Mouse (Mus musculus) G1E-ER4 (cell line): ENCODE results near the gene Swi5. TPM values are rescaled to one million over a fixed set of nuclear protein-coding genes. Genes with fewer than 3 reads are reported as not detected.

Experiments used
- GATA1 ChIP-seq: IDR thresholded peaks from one replicate; pipeline ENCODE4 v1.8.0; 2012; ENCODE audit warnings: low read length, inconsistent platforms
- polyA plus RNA-seq: library from polyadenylated mRNA; stranded (reverse); fragments of >175 nt; gene quantifications from 2 replicates; pipeline ENCODE4 v1.2.3, GENCODE M21; 2012

Gene Swi5
- 127 and 446 TPM in 2 replicates for polyA plus RNA-seq

DNA sequence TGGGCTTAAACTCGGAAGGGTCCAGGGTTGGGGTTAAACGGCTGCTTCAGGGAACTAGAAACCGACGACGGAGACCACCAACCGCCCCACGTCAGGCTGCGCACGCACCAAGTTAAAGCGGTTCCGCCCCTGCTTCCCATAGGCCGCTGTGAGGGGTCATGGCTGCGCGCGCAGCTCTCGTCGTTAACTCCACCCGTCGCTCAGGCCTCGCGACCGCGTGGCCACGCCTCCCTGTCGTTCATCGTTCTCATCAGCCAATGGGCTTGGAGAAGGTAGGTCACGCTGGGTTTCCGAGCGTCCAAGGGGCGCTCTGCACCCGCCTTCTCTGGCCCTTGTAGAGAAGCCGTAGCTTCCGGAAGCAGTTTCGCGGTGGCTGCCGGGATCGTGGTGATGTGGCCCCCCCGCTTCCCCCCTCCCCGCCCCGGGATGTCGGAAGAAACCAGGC is at the start of gene Swi5:
Swi5 (minus strand) TSS at position 153 of the 445 bp plus-strand sequence.
- TF ChIP-seq GATA1, result no peak

DNA sequence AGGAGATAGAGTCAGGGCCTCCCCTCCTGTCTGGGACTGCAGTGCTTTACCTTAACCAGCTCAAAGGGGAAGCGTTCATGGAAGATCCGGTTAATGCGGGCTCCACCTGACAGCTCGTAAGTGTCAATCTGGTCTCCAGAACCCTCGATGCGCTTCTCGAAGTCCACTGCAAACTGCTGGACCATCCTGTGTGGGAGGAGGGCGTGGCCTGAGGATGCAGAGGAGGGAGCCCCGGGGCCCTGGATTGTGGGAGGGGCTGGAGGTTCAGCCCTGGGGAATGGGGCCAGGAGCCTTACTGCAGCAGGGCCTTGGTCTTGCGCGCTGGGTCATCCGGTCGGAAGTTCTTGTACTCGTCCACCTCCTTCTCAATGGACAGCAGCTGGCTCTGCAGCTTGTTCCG is 48.0 kb upstream of the Swi5 start:
- TF ChIP-seq GATA1, result no peak

DNA sequence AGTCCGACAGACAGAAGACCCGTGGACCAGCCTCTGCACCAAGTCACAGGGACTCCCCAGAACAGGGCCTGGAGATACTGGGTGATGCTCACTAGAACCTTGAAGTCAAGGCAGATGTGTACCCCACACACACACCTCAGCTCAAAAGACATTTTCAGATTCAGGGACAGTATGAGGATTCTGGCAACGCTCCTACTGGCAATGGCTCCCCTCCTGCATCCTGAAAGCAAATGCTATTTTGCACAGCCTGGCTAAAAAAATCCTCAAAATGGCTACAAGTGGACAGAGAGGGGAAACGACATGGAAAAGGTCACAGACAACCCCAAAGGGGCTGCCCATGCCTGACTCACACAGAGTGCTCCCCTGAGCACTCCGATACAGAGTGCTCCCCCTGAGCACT is 44.3 kb upstream of the Swi5 start:
- TF ChIP-seq GATA1, result no peak

DNA sequence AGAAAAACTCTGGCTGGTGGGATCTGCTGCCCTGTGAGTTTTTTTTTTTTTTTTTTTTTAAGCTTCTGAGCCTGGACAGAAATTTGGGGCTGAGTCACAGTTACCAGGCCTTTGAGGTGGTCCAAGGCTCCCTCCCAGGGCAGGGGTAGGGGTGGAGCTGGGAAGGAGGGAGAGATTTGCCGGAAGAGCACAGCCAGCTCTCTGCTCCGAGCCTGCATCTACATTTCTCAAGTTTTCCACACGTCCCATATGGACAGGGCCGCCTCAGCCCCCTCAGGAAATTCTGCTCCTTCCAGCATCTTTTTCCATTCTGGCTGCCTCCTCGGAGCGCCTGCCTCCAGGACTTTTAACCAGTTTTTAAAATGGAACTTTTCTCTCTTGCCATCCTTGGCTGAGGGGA is 41.7 kb upstream of the Swi5 start:
- TF ChIP-seq GATA1, result no peak

DNA sequence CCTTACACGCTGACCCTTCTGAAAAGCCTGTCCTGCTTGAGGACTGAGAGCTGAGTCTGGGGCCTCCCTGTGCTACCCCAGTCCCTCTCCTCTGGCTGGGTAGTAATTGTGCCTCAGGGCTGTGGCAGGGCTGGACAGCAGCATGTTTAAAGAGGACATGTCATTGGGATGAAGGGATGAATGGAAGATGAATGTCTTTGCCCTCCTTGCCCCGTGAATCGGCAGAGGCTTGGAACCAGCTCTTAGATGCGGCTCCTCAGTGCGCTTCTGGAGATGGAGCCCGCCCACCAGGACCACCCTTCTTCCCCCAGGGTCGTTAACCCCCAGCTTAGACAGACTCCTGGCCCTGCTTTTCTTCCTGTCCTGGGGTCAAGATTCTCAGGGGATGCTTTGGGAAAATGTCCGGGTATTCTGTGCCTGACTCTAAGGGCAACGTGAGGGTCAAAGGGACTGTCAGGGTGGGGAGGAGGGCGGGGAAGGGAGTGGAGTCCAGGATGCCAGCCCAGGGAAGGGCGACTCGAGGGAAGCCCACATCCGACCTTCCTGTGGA is 41.1 kb upstream of the Swi5 start:
- TF ChIP-seq GATA1, result no peak

DNA sequence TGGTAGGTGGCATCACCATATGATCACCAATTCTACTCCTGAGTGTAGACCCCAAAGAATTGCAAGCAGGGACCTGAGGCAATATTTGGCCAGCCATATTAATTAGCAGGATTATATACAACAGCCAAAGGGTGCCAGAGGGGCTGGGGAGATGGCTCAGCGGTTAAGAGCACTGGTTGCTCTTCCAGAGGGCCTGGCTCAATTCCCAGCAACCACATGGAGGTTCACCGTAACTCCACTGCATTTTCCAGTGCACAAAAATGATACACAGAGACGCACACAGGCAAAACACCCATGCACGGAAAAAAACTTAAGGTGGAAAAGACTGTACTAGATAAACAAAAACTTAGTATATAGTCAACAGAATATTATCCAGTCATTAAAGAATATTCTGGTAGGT is 39.3 kb upstream of the Swi5 start:
- TF ChIP-seq GATA1, result no peak

DNA sequence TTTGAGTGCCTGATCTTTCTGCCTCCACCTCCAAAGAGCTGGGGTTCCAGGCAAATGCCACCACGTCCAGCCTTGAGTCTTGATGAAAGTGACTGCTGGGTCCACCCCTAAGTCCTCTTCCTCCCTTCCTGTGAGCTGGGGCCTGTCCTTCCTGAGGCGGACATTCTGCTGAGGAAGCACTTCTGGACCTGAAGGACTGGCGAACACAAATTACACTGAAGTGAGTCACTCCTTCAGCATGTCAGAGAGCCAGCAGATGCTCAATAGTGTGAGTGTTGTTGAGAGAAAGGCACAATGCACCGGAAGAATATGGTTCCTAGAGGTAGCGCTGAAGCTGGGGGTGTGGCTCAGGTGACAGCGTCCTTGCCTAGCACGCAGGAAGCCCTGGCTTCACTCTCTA is 37.5 kb upstream of the Swi5 start:
- no peak for TF ChIP-seq GATA1

DNA sequence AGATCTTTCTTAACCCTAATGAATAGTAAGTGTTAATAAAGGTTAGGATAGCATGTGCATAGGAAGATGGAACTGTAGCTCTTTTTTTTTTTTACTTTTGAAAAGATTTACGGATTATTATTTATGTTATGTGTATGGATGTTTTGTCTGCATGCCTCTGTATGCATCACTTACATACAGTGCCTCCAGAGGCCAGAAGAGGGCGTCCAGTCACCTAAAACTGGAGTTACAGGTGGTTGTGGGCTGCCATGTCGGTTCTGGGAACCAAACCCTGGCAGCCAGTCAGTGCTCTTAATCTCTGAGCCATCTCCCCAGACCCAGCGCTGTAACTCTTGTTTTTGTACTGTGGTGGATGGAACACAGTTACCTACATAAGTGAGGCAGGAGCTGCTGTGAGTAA is 36.4 kb upstream of the Swi5 start:
- TF ChIP-seq GATA1, result no peak

DNA sequence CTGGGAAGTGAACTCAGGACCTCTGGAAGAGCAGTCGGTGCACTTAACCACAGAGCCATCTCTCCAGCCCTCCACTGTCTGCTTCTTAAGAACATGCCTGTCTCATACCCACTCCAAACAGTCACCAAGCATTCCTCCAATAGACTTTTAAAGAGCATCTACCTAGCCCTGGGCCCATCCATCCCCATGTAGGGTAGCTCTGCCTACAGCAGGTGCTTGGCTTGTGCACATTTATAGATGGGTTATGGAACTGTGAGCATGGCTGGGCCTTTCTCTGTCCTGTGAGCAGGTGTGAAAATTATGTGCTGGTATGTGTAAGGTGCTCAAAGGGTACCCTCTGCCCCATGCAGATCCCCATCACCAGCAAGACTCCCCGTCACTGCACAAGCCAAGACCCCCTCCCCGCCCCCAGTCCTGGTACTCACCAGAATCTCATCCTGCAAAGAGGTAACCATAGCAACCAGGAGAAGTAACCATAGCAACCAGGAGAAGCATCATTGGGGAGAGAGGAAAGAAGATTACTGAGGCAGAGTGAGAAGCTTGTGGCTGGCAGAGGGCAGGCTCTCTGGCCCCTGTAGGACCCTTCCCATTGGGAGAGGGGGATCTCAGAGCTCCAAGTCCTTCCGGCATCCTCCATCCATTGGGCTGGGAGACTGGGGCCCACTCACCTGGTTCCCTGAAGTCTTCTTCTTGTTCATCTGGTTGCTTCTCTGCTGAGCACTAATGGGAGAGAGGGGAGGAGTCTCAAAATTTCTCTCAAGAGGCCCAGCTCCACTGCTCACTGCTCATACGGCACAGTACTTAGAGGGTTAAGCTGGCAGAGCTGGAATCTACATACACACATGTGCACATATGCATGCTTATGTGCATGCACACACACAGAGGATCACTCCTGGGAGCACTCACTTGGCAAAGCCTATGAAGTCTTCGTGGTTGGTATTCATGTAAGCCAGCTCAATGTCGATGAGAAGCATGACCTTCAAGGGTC is 35.2 kb upstream of the Swi5 start:
- TF ChIP-seq GATA1, result no peak

DNA sequence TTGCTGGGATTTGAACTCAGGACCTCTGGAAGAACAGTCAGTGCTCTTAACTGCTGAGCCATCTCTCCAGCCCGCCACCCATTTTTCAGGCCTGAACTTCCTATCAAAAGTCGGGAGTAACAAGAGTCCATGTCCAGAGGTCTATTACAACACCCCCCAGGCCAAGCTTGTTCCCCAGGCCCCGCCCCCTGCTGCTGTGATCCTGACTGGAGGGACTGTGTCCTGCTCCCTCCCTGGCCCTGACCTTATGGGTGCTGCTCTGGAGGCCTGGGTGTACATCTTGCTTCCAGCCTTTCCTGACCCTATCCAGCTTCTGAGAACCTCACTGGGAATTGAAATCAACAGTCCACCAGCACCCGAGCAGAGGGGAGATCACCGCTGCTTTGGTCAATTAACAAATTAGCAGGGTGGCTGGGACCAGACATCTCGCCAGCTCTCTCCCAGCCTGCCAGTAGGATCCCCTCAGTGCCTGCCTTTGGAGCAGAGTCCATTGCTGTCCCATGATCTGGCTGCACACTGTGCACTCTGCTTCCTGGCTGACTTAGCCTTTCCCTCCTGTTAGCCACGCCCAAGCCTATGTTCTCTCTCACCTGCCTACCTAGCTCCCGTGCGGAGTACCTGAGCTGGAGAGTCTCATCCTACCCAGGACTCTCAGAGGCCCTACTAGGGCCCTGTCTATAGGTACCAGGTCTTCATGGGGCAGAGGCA is 33.9 kb upstream of the Swi5 start:
- no peak for TF ChIP-seq GATA1

DNA sequence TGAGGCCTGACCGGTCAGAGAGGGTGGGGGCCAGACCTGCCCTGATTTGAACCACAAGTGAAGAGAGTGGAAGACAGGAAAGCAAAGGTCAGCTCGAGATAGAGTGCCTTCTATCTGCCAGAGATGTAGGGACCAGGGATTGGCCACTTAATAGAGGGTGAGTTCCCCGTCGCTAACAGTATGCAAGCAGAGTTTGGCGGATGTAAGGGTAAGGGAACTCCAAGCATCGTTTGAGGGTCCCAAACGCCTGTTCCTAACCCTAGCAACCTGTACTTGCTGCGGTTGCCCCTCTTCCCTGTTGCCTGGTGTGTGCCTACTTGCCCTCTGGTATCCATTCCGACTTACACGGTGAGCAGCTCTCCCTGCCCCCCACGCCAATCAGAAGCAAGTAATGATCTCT is 32.8 kb upstream of the Swi5 start:
- no peak for TF ChIP-seq GATA1

DNA sequence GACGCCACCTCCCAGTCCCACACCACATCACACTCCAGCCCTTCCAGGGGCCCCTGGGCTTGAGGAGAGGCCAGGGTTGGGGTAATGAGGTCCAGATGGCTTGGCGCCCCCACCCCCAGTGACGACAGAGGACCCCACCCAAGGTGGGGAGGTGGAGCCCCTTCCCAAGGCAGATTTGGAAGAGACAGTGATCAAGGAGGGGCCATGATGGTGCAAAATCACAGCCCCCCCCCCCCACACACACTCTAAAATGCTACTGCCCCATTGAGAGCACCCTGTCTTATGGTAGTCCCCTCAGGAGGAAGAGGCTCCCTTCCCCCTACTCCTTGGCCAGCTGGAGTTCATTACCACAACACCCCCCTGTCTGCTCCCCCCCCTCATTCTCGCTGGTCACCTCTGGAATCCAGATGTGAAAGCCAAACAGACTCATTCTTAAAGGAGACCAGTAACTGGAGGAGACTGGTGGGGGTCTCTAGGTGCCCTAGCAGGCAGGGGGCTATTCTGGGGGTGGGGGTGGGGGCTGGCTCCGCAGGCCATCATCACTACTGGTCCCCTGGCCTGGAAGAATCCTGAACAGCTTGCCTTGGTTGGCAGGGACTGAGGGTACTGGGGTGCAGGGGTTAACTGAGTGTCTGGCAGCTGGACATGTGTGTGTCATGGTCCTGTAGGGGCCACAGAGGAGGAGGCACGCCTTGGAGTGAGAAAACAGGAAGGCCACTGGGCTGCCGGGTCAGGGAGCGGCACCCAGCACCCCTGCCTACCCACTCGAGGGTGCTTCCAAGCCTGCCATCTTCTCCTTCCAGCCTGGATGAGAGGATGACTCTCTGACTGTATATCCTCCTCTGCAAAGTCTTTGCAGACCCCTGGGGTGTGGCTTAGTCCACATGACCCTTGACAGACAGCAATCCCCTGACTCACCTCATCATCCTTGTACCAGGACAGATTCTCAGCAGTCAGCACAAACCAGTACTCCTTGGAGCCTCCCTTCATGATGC is 32.0 kb upstream of the Swi5 start:
- TF ChIP-seq GATA1, result no peak

DNA sequence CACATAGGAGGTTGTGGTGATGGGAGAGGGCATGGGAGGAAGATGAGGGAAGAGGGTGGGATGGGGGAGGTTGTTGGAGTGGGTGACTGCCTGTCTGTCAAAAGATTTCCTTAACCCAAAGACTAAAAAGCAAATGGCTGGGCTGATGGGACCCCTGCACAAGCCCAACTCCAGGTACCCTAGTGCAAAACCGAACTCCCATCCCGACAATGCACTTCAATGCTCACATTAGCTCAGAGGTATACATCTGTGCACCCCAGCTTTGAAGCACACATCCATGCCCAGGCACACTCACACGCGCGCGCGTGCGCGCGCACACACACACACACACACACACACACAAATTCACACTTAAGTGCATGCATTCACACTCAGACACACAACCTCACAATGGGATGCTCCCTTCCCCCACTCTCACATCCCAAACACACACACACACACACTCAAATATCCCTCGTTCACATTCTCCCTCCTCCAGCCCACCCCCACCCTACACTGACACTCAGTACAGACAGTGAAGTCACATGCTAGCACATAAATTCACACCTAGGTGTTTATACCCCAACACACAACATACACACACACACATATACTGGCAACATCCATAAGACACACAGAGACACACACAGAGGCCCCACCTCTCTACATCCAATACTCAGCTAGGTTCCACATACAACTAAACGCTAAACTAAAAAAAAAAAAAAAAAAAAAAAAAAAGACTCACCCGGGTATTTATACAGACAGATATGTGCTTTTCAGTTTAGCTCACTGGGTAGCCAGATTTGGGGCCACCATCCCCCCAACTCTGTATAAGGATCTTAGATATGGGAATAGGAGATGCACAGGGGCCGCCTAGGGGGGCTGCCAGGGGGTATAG is 31.1 kb upstream of the Swi5 start:
- TF ChIP-seq GATA1, result no peak

DNA sequence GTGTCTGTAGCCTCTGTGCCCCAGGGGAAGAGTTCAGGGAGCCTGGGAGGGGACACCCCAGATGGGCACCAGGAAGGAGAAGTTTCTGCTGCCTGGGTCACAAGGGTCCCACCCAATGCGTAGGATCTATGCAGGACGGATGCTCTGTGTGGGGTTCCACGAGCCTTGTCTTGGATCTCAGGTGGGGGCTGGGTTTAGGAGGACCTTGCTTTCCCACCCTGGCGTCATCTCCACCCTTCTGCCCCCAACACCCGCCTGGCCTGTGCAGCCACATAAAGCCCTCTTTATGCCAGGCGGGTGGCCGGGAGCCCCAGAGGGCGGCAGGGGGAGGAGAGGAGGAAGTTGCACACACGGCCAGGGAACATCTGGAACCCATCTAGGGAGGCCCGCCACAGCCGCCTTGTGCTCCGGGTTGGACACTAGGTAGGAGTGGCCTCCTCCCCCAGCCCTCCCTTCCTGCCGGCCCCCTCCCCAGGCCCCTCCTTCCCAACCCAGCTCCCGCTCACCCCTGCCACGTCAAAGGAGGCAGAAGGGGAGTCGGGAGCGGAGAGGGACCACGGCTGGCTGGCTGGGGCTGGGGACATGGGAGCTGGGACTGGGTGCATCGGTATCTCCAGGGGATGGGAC is 30.0 kb upstream of the Swi5 start:
- no peak for TF ChIP-seq GATA1
